Mouse (Mus musculus) ES-Bruce4 (cell line): ENCODE results near the gene App.

Experiments
- CTCF ChIP-seq: IDR thresholded peaks from one replicate; pipeline ENCODE4 v1.8.1; 2011; ENCODE audit warnings: low read depth, low read length
- POLR2A ChIP-seq: IDR thresholded peaks from one replicate; pipeline ENCODE4 v1.8.1; 2011; ENCODE audit warnings: low read length; ENCODE audit not compliant: insufficient read depth

- TF ChIP-seq CTCF: no peak
- TF ChIP-seq POLR2A: no peak
Observed at GRCm38 (mm10) chr16:84978589-84978988, 195.0 kb downstream of the App start.
